Mouse (Mus musculus): Measurements from ENCODE around the gene Fermt3.
"Not testable (repeated sequence)": the region's sequence is repeated elsewhere in the genome, so short reads cannot be mapped to it uniquely, and the experiment has no call there.

DNA sequence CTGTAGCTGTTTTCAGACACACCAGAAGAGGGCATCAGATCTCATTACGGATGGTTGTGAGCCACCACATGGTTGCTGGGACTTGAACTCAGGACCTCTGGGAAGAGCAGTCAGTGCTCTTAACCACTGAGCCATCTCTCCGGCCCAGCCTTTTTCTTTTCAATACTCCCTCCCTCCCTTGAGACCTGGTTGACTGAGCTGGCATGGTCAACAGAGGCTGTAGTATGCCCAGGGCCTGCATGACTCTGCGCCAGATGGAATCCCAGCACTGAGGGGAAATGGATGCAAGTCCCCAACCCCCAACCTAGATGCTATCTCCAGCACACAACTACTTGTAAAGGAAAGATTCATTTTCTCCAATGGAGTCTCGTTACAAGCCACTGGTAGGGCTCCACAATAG, 34.1 kb upstream of the Fermt3 start:
- not testable (repeated sequence) for TF ChIP-seq POLR2A (IDR thresholded peaks at IDR 0.05; ENCODE audit: borderline replicate concordance, extremely low read depth, low read depth, low read length); CTCF (IDR thresholded peaks at IDR 0.05; ENCODE audit: insufficient read depth, low read length)
